Mouse (Mus musculus) neutrophil, adult 5-6 weeks (primary cell): ENCODE measurements around the gene Setd4. TPM values are rescaled to one million over a fixed set of nuclear protein-coding genes. Genes with fewer than 3 reads are reported as not detected.

Experiments
- ATAC-seq: fragments of 151-379, 151-347 bp; 2 replicates; pipeline ENCODE4 v1.8.0; 2017; ENCODE audit warnings: mild to moderate bottlenecking, moderate TSS enrichment; ENCODE audit not compliant: insufficient number of reproducible peaks, poor library complexity, low FRiP score, severe bottlenecking; ENCODE audit errors: extremely low read depth
- total RNA-seq: library from RNA; stranded (forward); fragments of 200-1000 nt; gene quantifications from 2 replicates; pipeline ENCODE4 v1.2.3, GENCODE M21; 2017

The Setd4 gene
- total RNA-seq, 1 experiment from 2014 or later: 20.5 TPM

DNA sequence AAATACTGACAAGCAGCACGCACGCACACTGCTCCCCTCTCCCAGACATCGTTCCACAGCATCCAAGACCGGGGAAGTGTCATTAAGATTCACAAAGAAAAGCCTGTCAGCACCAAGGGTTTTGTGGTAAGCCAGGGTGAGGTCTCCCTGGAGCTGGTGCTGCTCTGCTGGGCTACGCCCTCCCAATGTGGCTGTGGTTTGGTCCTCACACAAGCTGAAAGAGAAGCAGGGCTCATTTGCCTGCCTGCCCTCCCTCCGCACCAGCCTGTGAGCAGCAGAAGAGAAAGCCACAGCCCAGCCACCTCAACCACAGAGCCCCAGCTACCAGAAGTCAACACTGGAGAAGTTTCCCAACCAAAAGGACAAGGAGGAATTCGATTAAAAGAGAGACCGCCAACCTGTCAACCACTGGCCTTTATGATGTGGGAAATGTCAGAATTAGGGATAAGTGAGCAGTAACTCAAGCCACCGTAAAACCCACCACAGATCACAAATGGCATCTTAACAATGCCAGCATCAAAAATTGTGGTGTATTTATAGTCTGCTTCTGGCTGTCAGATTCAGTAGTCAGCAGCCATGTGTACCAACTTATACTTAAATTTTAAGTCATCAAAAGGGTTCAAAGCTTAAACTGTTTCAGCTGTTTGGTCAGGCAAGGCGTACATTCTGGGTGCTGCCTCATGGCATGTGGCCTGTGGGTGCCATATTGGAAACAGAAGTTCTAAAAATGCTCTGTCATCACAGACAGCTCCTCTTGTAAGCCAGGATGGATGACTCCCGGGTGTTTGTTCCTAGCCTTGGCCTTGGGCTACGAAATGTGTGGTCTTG is 51.0 kb downstream of the Setd4 start:
- ATAC-seq: peak; percentile 42; the same call in 1 of the 2 replicates

DNA sequence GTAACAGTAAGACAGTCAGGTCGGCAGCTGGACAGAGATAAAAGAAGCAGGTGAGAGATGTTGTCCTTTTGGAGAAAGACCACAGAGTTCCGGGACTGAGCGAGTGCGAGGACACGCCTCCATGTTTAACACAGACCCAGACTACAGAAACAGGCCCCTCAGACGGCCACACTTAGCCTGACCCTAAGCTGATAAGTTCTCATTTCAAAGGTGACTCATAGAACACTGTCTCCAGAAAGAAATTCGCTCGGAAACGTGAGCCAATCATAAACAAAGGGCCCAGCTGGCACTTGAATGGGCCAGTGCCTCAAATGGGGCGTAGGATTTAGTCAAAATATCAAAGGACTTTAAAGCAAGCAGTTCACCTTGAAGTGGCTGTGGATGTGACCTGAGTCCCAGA is 54.6 kb downstream of the Setd4 start:
- ATAC-seq: no peak

DNA sequence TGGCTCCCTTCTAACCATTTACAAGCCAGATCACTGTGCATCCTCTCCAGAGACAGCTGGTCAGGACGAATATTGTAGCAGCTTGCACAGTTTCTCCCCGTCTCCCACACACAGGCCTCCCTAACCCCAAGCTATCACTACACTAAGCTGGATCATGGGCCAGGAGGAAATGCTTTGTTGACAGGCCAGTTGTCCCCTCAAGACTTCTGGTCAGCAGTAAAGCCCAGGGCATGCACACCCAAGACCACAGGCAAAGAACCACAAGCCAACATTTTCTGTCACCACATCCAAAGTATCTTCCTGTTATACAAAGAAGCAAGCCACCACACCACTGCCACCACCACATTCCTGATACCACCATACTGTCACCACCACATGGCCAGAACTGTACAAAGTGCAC is 55.8 kb downstream of the Setd4 start:
- no peak for ATAC-seq

DNA sequence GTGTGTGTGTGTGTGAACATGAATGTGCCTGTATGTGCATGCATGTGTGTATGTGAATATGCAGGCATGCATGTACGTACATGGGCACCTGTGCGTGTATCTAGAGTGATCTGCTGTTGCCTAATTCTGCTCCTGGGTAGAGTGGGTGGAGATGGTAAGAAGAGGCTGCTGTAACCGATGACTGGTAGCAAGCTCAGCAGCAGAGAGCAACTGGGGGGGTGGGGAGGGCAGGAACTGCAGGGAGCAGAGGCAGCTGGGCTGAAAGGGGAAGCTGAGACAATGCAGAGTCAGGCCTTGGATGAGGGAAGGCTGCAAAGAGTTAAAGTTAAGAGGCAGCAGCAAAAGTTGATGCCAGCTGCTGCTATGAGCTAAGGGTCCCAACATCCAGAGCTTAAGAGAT is 56.7 kb downstream of the Setd4 start:
- ATAC-seq: no peak

DNA sequence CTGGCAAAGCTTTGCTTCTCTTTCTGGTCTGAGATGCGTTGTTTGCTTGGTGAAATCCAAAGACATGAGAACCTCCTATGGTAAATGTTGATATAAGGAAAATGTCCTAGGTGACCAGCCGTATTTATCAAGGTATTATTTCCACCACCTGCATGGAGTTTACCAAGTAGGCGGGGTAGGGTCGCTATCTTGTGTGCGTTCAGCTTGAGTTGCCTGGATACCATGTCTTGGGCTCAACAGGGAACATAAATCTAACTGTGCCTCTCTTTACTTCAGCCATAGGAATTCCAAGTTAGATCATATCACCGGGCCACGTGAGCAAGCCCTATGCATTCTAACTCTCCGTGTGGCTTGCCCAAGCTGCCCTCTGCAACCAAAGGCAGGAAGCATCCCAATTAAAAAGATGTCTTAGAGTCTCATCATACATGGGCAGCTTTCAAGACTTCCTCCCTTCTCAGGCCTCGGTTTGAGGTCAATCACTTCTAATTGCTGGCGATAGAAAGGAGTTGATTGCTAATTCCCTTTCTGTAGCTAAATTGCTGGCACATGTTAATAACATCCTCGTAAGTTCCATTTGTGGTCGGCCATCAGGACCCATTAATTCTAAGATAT is 57.4 kb downstream of the Setd4 start:
- ATAC-seq: no peak

DNA sequence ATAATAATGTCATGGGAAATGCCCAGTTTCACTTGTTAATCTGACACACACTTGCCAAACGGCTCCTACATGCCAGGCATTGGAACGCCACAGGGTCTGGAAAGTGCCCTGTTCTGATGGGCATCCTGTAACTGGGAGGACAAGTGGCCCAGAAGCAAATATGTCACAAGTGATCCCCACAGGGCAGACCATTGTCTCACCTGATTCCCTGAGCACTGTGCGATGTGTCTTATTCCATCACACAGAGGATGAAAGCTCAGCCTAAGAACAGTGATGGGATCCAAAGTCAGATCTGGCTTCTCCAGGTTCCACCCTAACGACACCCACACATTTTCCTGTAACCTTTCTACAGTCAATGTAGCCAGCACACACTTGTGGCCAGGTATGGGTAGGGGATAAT is 58.9 kb downstream of the Setd4 start:
- ATAC-seq: no peak

DNA sequence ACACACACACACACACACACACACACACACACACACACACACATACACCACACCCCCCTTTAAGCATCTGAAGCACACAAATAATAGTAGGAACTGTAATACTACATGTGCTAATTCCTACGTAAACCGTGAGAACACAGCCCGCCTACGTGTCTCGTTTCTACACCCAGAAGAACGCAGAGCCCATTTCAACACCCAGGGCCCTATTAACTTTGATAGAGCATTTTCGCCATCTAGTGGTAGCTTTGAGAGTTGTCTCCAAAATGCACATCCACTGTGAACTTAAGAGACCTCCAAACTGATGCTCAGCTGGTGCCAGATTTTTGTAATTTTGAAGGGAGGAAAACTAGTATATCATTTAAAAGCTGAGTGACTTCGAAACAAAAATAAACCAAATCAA is 60.2 kb downstream of the Setd4 start:
- ATAC-seq: 0 out of 2 replicates have a peak, but pooled peaks have one; percentile 40

DNA sequence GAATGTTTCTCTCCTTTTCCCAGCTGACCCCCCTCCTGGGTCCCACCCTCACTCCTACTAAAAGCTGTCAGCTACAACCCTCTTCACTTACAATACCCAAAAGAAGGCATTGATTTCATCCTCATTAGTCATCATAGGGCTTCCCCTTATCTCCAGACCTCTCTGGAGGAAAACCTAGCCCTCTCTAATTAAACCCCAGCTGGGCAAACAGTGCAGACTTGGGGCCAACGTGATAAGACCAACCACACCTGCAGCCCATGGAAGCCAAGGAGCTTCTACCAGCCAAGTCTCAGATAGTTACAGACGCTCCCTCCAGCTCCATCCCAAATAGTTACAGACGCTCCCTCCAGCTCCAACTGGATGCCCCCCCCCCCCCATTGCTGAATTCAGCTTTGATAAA is 64.0 kb downstream of the Setd4 start:
- no peak for ATAC-seq

DNA sequence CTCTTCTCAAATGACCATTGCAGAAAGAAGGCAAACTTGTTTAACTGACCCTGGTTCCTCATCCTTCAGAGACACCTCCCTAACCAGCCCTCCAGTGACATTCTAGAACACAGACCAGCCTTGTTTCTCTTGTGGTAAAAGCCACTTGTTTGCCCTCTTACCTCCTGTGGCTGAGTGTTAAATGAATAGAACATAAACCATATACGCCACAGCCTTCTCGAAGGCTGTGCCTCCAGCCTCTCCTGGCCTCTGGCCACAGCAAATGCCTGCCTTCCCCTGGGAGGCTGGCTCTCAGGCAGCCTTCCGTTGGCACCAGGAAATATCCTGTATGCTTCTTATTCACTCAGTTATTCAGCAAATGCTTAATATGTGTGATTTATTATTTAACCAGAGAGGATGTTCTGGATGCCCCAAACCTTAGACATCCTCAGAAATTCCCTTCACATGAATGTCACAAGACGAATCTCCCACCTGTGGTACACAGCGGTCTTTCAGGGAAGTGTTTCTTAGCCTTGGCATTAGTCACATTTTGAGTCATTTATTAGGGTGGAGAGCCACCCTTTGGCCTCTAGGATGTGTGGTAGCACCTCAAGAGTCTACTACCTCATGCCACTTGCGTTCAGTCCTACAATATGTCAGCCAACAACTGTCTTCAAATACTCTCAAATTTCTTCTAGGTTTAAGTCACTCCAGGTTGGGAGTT is 68.6 kb downstream of the Setd4 start:
- ATAC-seq: no peak

Other genes with a start within 250 kb of the Setd4 start
- gene Cbr1, start 1.8 kb upstream of the Setd4 start, total RNA-seq: 11.8 and 14.1 TPM in 2 replicates
- gene Gm5678, start 24.0 kb upstream of the Setd4 start, total RNA-seq: not detected in 2 replicates
- gene Cbr3, start 79.2 kb upstream of the Setd4 start, total RNA-seq: 1.2 and 2.1 TPM in 2 replicates
- gene Dop1b, start 107.8 kb upstream of the Setd4 start, total RNA-seq: 48.0 and 48.8 TPM in 2 replicates
- 339 and 376 TPM in 2 replicates for gene Morc3, start 228.1 kb upstream of the Setd4 start, total RNA-seq